Mouse (Mus musculus): ENCODE results near the gene Dbp. TPM values are rescaled to one million over a fixed set of nuclear protein-coding genes. Genes with fewer than 3 reads are reported as not detected.

Gene Dbp
- total and polyA plus RNA-seq, 3 experiments, result 22.5 to 24.4 TPM; not detected in 1

DNA sequence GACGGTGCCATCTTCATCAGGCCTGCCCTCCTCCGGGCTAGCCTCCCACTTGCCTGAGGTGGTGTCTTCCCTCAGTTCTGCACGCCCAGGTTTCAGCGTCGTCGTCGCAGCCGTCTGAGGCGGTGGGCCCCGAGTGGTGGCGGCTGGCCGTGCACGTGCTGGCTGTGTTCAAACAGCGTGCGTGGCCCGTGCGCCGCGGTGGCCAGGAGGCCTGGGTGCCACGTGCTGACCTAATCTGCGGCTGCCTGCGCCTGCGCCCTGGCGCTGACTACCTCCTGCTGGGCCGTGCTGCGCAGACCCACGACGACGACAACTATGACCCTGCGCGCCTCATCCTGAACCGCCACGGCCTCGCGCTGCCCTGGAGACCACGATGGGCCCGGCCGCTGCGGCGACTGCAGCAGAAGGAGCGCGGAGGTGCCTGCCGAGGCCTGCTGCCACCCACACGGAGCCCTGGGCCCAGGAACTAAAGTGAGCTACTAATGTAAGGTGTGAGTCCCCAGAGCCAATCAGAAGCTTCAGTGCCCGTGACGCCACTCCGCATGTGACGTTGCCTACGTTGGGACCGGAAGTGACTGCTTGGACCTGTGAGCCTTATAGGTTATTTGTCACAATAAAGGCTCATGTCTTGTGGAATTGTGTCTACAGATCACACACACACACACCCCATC lies 10.8 kb upstream of the Dbp start, which contains the start of gene Sec1:
Gene Sec1 (minus strand): TSS at position 482 of the 671 bp plus-strand sequence.
- H3K9me3 ChIP-seq (replicated peaks; ENCODE audit: insufficient read depth, low read length), result no peaks in the 10 kb centered on the region
- H3K9ac ChIP-seq (ENCODE audit: control insufficient read depth, low read depth, low read length, poor library complexity, severe bottlenecking), result no peak within 1 kb of the TSS
- no peak for DNase-seq (ENCODE audit: low read depth, low spot score)
- no peak within 1 kb of the TSS for H3K4me3 ChIP-seq (ENCODE audit: control insufficient read depth in 1 of 2, insufficient read depth in 1 of 2, low read depth in 2 of 2, low read length in 2 of 2)
- H3K27ac ChIP-seq (ENCODE audit: control insufficient read depth, low read depth, low read length), result no peak within 1 kb of the TSS
- H3K79me2 ChIP-seq (ENCODE audit: control insufficient read depth, insufficient read depth, low read length, poor library complexity), result no peaks in the 10 kb centered on the region
- TF ChIP-seq UBTF (IDR thresholded peaks at IDR 0.05; ENCODE audit: borderline replicate concordance, insufficient read depth, low read depth, low read length) (no peak), GABPA (IDR thresholded peaks at IDR 0.05; ENCODE audit: low read depth, low read length) (no peak), USF2 (IDR thresholded peaks at IDR 0.05; ENCODE audit: borderline replicate concordance in 1 of 2, insufficient read depth in 1 of 2, low read depth in 1 of 2, low read length in 2 of 2) (no peak), TBP (IDR thresholded peaks at IDR 0.05; ENCODE audit: low read depth, low read length) (no peak), MEF2A (IDR thresholded peaks at IDR 0.05; ENCODE audit: extremely low read depth, insufficient replicate concordance, low read depth, low read length, poor library complexity, severe bottlenecking) (no peak)
- H3K27me3 ChIP-seq (ENCODE audit: control insufficient read depth in 1 of 2, insufficient read depth in 2 of 2, low read length in 2 of 2), result peaks cover 1 to 6% of the 10 kb centered on the region in 2 experiments; a peak in 3 of 4 replicates
- no peaks in the 10 kb centered on the region for H3K36me3 ChIP-seq (ENCODE audit: control insufficient read depth in 1 of 2, insufficient read depth in 2 of 2, low read length in 2 of 2)
- H3K4me1 ChIP-seq (ENCODE audit: control insufficient read depth in 1 of 2, insufficient read depth in 2 of 2, low read length in 2 of 2), result no peaks in the 10 kb centered on the region; a peak in 1 of 4 replicates

DNA sequence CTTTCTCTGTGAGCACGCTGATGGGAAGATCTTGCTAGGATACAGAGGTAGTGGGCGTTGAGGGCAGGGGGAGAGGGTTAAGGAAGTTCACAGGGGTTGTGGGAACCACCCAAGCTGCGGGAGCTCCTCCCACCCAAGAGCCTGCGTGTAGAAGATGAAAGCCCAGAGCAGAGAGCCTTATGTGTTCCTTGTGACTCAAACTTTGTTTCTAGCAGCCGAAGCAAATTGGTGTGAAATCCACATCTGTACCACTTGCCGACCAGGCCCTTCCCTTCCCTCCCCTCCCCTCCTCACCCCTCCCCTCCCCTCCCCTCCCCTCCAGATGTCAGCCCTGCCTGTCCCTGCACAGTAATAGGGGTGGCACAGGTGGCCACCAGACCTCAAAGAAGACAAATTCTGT lies 9.8 kb upstream of the Dbp start:
- peaks cover 0 to 8% of the 10 kb centered on the region in 2 experiments; a peak in 3 of 4 replicates for H3K27me3 ChIP-seq (ENCODE audit: control insufficient read depth in 1 of 2, insufficient read depth in 2 of 2, low read length in 2 of 2)
- no peaks in the 10 kb centered on the region for H3K79me2 ChIP-seq (ENCODE audit: control insufficient read depth, insufficient read depth, low read length, poor library complexity)
- H3K27ac ChIP-seq (ENCODE audit: control insufficient read depth, low read depth, low read length), result no peak overlapping the region
- H3K9me3 ChIP-seq (replicated peaks; ENCODE audit: insufficient read depth, low read length), result no peaks in the 10 kb centered on the region
- H3K36me3 ChIP-seq (ENCODE audit: control insufficient read depth in 1 of 2, insufficient read depth in 2 of 2, low read length in 2 of 2), result no peaks in the 10 kb centered on the region
- no peak for TF ChIP-seq POLR2AphosphoS5 (IDR thresholded peaks at IDR 0.05; ENCODE audit: borderline replicate concordance, low read depth, low read length)
- no peak for TF ChIP-seq TBP (IDR thresholded peaks at IDR 0.05; ENCODE audit: low read depth, low read length)
- no peak for TF ChIP-seq E2F4 (IDR thresholded peaks at IDR 0.05; ENCODE audit: borderline replicate concordance, low read depth, low read length)
- TF ChIP-seq MEF2A (IDR thresholded peaks at IDR 0.05; ENCODE audit: extremely low read depth, insufficient replicate concordance, low read depth, low read length, poor library complexity, severe bottlenecking), result no peak
- TF ChIP-seq SIN3A (IDR thresholded peaks at IDR 0.05; ENCODE audit: low read length), result no peak
- TF ChIP-seq ZC3H11A (IDR thresholded peaks at IDR 0.05; ENCODE audit: low read depth, low read length), result no peak
- TF ChIP-seq ZKSCAN1 (IDR thresholded peaks at IDR 0.05; ENCODE audit: low read depth, low read length), result no peak
- no peak for TF ChIP-seq ETS1 (IDR thresholded peaks at IDR 0.05; ENCODE audit: low read depth, low read length)
- TF ChIP-seq GATA1 (IDR thresholded peaks at IDR 0.05; ENCODE audit: low read depth, low read length), result no peak
- TF ChIP-seq HCFC1 (IDR thresholded peaks at IDR 0.05; ENCODE audit: low read depth, low read length), result no peak
- no peak for TF ChIP-seq USF2 (IDR thresholded peaks at IDR 0.05; ENCODE audit: borderline replicate concordance in 1 of 2, insufficient read depth in 1 of 2, low read depth in 1 of 2, low read length in 2 of 2)
- no peak for TF ChIP-seq CHD1 (IDR thresholded peaks at IDR 0.05; ENCODE audit: low read depth, low read length)
- TF ChIP-seq KAT2A (conservative IDR thresholded peaks at IDR 0.05; ENCODE audit: low read depth, low read length), result no peak
- no peak for TF ChIP-seq MAZ (IDR thresholded peaks at IDR 0.05; ENCODE audit: low read depth, low read length)
- TF ChIP-seq NELFE (IDR thresholded peaks at IDR 0.05; ENCODE audit: low read depth, low read length), result no peak
- no peak for TF ChIP-seq ELF1 (IDR thresholded peaks at IDR 0.05; ENCODE audit: low read depth, low read length)
- no peak for TF ChIP-seq POLR2AphosphoS2 (IDR thresholded peaks at IDR 0.05; ENCODE audit: low read length)
- TF ChIP-seq USF1 (IDR thresholded peaks at IDR 0.05; ENCODE audit: low read depth, low read length), result no peak
- H3K9ac ChIP-seq (ENCODE audit: control insufficient read depth, low read depth, low read length, poor library complexity, severe bottlenecking), result no peak overlapping the region
- no peak for DNase-seq (ENCODE audit: low read depth, low spot score)
- H3K4me3 ChIP-seq (ENCODE audit: control insufficient read depth in 1 of 2, insufficient read depth in 1 of 2, low read depth in 2 of 2, low read length in 2 of 2), result no peak overlapping the region
- H3K4me1 ChIP-seq (ENCODE audit: control insufficient read depth in 1 of 2, insufficient read depth in 2 of 2, low read length in 2 of 2), result peaks cover 0 to under 1% of the 10 kb centered on the region in 2 experiments; a peak in 2 of 4 replicates
